Mouse (Mus musculus) layer of hippocampus, adult 9-11 months (tissue): Measurements from ENCODE around the gene Prkn.

ENCODE experiments used
- DNase-seq: peaks from one replicate; pipeline ENCODE4 v3.0.0; 2022

The Prkn gene

GRCm38 (mm10) chr17:10840148-10840707 lies at the start of gene Prkn, which contains the start of gene Pacrg:
TSS of gene Prkn (plus strand) at chr17:10840384.
TSS of gene Pacrg (minus strand) at chr17:10840311.
- peak; percentile 98 for DNase-seq

- DNase-seq = no peak
These were observed 48.5 kb upstream of the Prkn start for GRCm38 (mm10) chr17:10791661-10792060.

- no peak for DNase-seq
These were observed 33.5 kb upstream of the Prkn start for GRCm38 (mm10) chr17:10806692-10807091.

GRCm38 (mm10) chr17:10807261-10807998 lies 32.8 kb upstream of the Prkn start:
- peak; percentile 16 for DNase-seq

- DNase-seq = no peak
These were observed 31.6 kb upstream of the Prkn start for GRCm38 (mm10) chr17:10808571-10808970.

- peak; percentile 32 for DNase-seq
These were observed 21.2 kb upstream of the Prkn start for GRCm38 (mm10) chr17:10818971-10819370.

GRCm38 (mm10) chr17:10840731-10841201 lies 582 bp downstream of the Prkn start:
- DNase-seq = peak; percentile 60

- peak; percentile 37 for DNase-seq
These were observed 14.0 kb downstream of the Prkn start for GRCm38 (mm10) chr17:10854207-10854606.

GRCm38 (mm10) chr17:10874208-10875187 lies 34.3 kb downstream of the Prkn start:
- DNase-seq = no peak

- no peak for DNase-seq
These were observed 38.8 kb downstream of the Prkn start for GRCm38 (mm10) chr17:10878986-10879385.

- DNase-seq = no peak
These were observed 42.1 kb downstream of the Prkn start for GRCm38 (mm10) chr17:10882260-10882659.

GRCm38 (mm10) chr17:10887924-10888323 lies 47.7 kb downstream of the Prkn start:
- DNase-seq = no peak

- DNase-seq = no peak
These were observed 61.6 kb downstream of the Prkn start for GRCm38 (mm10) chr17:10901686-10902228.

- no peak for DNase-seq
These were observed 96.5 kb downstream of the Prkn start for GRCm38 (mm10) chr17:10936698-10937097.

GRCm38 (mm10) chr17:10937844-10938243 lies 97.7 kb downstream of the Prkn start:
- no peak for DNase-seq

- DNase-seq = no peak
These were observed 98.6 kb downstream of the Prkn start for GRCm38 (mm10) chr17:10938755-10939154.

GRCm38 (mm10) chr17:10946552-10946951 lies 106.4 kb downstream of the Prkn start:
- DNase-seq = no peak

- no peak for DNase-seq
These were observed 107.4 kb downstream of the Prkn start for GRCm38 (mm10) chr17:10947614-10948013.

GRCm38 (mm10) chr17:10959066-10959864 lies 119.1 kb downstream of the Prkn start:
- DNase-seq = no peak

GRCm38 (mm10) chr17:10962151-10962550 lies 122.0 kb downstream of the Prkn start:
- DNase-seq = no peak

GRCm38 (mm10) chr17:10982136-10982535 lies 142.0 kb downstream of the Prkn start:
- DNase-seq = no peak

- no peak for DNase-seq
These were observed 146.9 kb downstream of the Prkn start for GRCm38 (mm10) chr17:10987040-10987439.
